Mouse (Mus musculus) forebrain, postnatal 0 days (tissue): ENCODE data around the gene Smad6. TPM values are rescaled to one million over a fixed set of nuclear protein-coding genes. Genes with fewer than 3 reads are reported as not detected.

Experiments
- ATAC-seq: fragments of 200-750 bp; cut with Nextera tagmentation; 2 replicates; pipeline ENCODE4 v1.8.0; 2017; ENCODE audit warnings: mild to moderate bottlenecking, moderate library complexity
- DNase-seq: peaks from one replicate; pipeline ENCODE4 v3.0.0-alpha.2; 2015
- H3K27ac ChIP-seq: fragments of 300-500 bp; sonication (generic); 2 replicates; pipeline ENCODE4 v1.5.1; 2014; ENCODE audit warnings: low read depth, mild to moderate bottlenecking, antibody characterized with exemption, low read length, moderate library complexity, mixed read lengths
- H3K27me3 ChIP-seq: fragments of 300-500 bp; sonication (generic); 2 replicates; pipeline ENCODE4 v1.6.1; 2014; ENCODE audit warnings: mild to moderate bottlenecking, low read length, mixed read lengths; ENCODE audit not compliant: insufficient read depth
- H3K36me3 ChIP-seq: fragments of 300-500 bp; sonication (generic); 2 replicates; pipeline ENCODE4 v1.6.1; 2014; ENCODE audit warnings: mild to moderate bottlenecking, moderate library complexity; ENCODE audit not compliant: insufficient read depth
- H3K4me1 ChIP-seq: fragments of 300-500 bp; sonication (generic); 2 replicates; pipeline ENCODE4 v1.6.1; 2014; ENCODE audit warnings: antibody characterized with exemption; ENCODE audit not compliant: insufficient read depth
- H3K4me2 ChIP-seq: fragments of 300-500 bp; sonication (generic); 2 replicates; pipeline ENCODE4 v1.6.1; 2014; ENCODE audit warnings: low read depth, mild to moderate bottlenecking, moderate library complexity
- H3K4me3 ChIP-seq: fragments of 300-500 bp; sonication (generic); 2 replicates; pipeline ENCODE4 v1.5.1; 2014; ENCODE audit warnings: low read depth, low read length, mixed read lengths
- H3K9ac ChIP-seq: fragments of 300-500 bp; sonication (generic); 2 replicates; pipeline ENCODE4 v1.6.1; 2014; ENCODE audit warnings: mild to moderate bottlenecking
- H3K9me3 ChIP-seq: fragments of 300-500 bp; sonication (generic); 2 replicates; pipeline ENCODE4 v1.6.1; 2016; ENCODE audit warnings: low read length
- CTCF ChIP-seq: sonication (generic); IDR thresholded peaks from 2 replicates; pipeline ENCODE4 v1.5.1; 2016; ENCODE audit warnings: antibody characterized with exemption, control low read depth, low read depth
- WGBS: fragments of 180-500 bp; shearing (Covaris S2); extraction: QIAGEN DNeasy Blood & Tissue Kit; methylation state at CpG from one replicate; pipeline ENCODE4 v1.1.7; 2014; 5-methylcytosine and 5-hydroxymethylcytosine counted together
- polyA plus RNA-seq: library from polyadenylated mRNA; unstranded; fragments of >200 nt; fragmentation: Nextera tagmentation; extraction: Ambion mirVana; gene quantifications from 2 replicates; pipeline ENCODE4 v1.2.1, GENCODE M21; 2015
- total RNA-seq: library from RNA; depleted of rRNA; stranded (reverse); fragments of >200 nt; gene quantifications from 2 replicates; pipeline ENCODE4 v1.2.3, GENCODE M21; 2014

Gene Smad6
- total and polyA plus RNA-seq, 2 experiments from 2014 or later = 1.5 to 7.5 TPM

DNA sequence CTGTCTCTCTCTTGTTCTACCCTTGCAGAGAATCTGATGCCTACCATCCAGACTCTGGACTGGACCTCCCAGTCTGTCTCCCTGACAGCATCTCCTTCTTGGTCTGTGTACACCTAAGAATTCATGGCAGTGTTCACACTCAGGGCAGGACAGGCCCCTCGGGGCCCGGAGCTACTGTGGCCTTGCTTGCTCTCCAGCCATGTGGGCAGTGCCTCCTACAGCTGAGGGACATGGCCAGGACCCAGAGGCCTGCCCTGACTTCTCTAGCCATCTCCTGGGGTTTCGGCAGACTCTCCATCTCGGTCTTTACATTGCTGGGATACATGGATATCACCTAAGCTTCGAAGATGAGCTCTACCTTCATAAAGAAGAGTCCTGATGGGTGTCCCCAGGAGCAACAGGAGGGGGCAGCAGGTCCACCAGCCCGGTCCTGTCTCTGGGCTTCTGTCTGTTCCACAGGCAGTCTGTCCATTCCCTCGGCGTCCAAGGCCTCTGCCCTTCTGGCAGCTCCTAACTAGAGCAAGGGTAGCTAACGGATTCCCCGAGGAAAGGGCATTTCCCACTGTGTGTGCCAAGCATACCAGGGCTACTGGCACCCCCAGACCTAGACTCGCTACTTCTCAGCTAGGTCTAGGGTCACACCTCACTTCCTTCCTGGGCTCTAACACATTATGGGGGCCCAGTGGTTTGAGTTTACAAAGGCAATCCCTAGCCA, 49.1 kb downstream of the Smad6 start:
- Histone ChIP-seq H3K36me3 (no peaks in the 10 kb centered on the region), H3K27ac (no peak overlapping the region), H3K9me3 (no peaks in the 10 kb centered on the region), H3K4me2 (no peak overlapping the region), H3K27me3 (no peaks in the 10 kb centered on the region), H3K9ac (no peak overlapping the region), H3K4me3 (no peak overlapping the region), H3K4me1 (peaks cover 2% of the 10 kb centered on the region; the same call in 1 of the 2 replicates)
- no peak for ATAC-seq
- DNase-seq = no peak
- no peak for TF ChIP-seq CTCF
- WGBS = 93% methylated on average over 11 of the region's 11 CpGs

DNA sequence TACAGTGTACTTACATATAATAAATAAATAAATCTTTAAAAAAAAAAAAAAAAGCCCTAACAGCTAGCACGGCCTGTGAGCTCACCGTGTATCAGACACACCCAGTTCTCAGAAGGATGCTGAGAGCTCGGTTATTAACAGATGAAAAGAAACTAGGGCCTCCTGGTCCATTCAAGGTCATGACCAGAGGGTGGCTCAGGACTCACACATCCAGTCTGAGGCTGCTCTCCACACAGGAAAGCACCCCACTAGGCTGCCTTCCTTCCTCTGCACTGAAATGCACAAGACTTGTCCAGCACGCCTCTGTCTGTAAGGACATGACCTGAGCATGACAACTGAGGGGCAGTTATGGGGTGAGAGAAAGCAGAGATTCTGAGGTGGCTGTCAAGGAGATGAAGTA, 50.3 kb downstream of the Smad6 start:
- H3K9ac ChIP-seq = no peak overlapping the region
- H3K27ac ChIP-seq = no peak overlapping the region
- no peaks in the 10 kb centered on the region for H3K36me3 ChIP-seq
- H3K4me1 ChIP-seq = peaks cover 2% of the 10 kb centered on the region; the same call in 1 of the 2 replicates
- TF ChIP-seq CTCF = no peak
- WGBS = 73% methylated on average over 4 of the region's 4 CpGs
- no peaks in the 10 kb centered on the region for H3K27me3 ChIP-seq
- DNase-seq (no peak), ATAC-seq (no peak)
- no peak overlapping the region for H3K4me2 ChIP-seq
- H3K4me3 ChIP-seq = no peak overlapping the region
- H3K9me3 ChIP-seq = no peaks in the 10 kb centered on the region

DNA sequence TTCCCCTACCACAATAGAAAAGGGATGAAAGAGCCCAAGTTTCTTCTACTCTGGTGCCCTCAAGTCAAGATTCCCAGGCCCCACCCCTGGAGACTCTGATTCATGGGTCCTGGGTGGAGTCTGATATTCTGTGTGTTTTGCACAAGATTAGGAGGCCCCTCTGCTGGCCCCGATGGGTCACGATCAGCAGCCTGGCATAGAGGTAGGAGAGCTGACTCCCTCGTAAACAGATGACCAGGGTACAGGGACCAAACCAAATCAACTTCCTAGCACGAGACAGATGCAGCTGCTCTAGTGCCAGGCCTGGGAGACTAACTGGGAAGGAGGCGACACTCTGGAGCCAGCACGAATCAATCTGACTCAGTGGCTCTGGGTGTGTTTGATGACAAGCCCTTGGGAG, 51.0 kb downstream of the Smad6 start:
- 81% methylated on average over 6 of the region's 6 CpGs for WGBS
- no peak for TF ChIP-seq CTCF
- Histone ChIP-seq H3K4me1 (peaks cover 2% of the 10 kb centered on the region; the same call in 1 of the 2 replicates), H3K4me2 (no peak overlapping the region), H3K4me3 (no peak overlapping the region), H3K27me3 (no peaks in the 10 kb centered on the region), H3K9me3 (no peaks in the 10 kb centered on the region), H3K27ac (no peak overlapping the region), H3K36me3 (no peaks in the 10 kb centered on the region), H3K9ac (no peak overlapping the region)
- DNase-seq (no peak), ATAC-seq (no peak)

DNA sequence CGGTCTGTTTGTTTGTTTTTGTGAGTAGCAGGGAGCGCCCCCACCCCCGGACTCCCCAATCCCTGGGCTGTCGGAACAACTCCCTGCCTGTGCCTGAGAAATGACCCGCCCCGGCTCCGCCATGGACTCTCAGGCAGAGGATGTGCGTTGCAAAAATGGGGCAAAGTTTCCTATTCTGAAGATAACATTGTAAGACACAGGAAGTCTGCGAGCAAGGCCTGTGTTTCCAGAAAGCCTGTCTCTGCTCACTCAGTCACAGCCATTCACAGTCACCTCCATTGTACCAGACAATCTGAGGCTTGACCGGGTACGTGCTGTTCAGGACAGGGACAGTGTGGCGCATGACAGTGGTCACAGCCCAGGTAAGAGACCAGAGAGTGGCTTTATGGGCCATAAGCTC, 51.5 kb downstream of the Smad6 start:
- 82% methylated on average over 12 of the region's 12 CpGs for WGBS
- no peak for DNase-seq
- Histone ChIP-seq H3K36me3 (no peaks in the 10 kb centered on the region), H3K9ac (no peak overlapping the region), H3K4me1 (peaks cover 2% of the 10 kb centered on the region; the same call in 1 of the 2 replicates), H3K27ac (no peak overlapping the region), H3K9me3 (no peaks in the 10 kb centered on the region), H3K4me2 (no peak overlapping the region), H3K4me3 (no peak overlapping the region), H3K27me3 (no peaks in the 10 kb centered on the region)
- ATAC-seq = no peak
- no peak for TF ChIP-seq CTCF

DNA sequence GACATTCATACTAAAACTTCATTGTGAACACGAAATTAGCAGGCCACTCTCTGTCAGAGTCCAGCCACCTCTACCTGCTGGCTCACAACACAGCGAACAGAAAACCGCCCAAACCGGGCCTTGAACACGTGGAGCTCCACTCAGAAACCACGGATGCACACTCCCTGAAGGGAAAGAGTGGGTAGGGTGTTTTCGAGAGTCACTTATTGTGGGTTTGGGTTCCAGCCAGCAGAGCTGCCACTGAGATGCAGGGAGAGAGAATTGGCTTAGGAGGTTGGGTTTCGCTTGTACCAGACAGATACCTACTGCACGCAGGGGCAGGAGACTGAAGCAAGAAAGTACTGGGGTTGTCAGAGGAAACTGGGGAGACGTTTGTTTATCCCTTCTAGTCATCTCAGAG, 52.4 kb downstream of the Smad6 start:
- peaks cover 2% of the 10 kb centered on the region; the same call in 1 of the 2 replicates for H3K4me1 ChIP-seq
- ATAC-seq = no peak
- no peak overlapping the region for H3K4me3 ChIP-seq
- no peaks in the 10 kb centered on the region for H3K36me3 ChIP-seq
- WGBS = 76% methylated on average over 10 of the region's 10 CpGs
- no peaks in the 10 kb centered on the region for H3K27me3 ChIP-seq
- H3K27ac ChIP-seq = no peak overlapping the region
- no peak for DNase-seq
- no peaks in the 10 kb centered on the region for H3K9me3 ChIP-seq
- no peak overlapping the region for H3K9ac ChIP-seq
- no peak overlapping the region for H3K4me2 ChIP-seq
- TF ChIP-seq CTCF = no peak

DNA sequence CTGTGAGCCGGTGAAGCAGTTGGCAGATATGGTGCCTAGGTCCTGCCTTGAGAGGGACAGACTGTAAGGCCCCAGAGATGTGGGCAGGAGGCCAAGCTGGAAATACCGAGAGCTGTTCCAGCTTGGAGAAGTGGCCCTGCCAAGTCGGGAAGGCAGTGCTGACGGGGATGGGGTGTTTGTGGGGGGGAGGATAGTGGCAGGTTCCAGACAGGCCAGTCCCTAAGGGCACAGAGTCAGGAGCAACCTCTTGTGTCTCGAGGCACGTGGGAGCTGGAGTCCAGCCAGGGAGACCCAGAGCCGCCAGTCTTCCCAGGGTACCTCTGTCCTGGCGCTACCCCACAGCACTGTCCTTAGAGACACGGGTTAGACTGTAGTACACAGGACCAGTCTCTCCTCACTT, 53.3 kb downstream of the Smad6 start:
- H3K27me3 ChIP-seq = no peaks in the 10 kb centered on the region
- 22% methylated on average over 9 of the region's 9 CpGs for WGBS
- no peak overlapping the region for H3K4me2 ChIP-seq
- H3K9me3 ChIP-seq = no peaks in the 10 kb centered on the region
- ATAC-seq (peak; percentile 63), DNase-seq (peak; percentile 75)
- no peaks in the 10 kb centered on the region for H3K36me3 ChIP-seq
- no peak overlapping the region for H3K4me3 ChIP-seq
- H3K9ac ChIP-seq = no peak overlapping the region
- no peak for TF ChIP-seq CTCF
- H3K4me1 ChIP-seq = peaks cover 2% of the 10 kb centered on the region; the same call in 1 of the 2 replicates
- no peak overlapping the region for H3K27ac ChIP-seq

DNA sequence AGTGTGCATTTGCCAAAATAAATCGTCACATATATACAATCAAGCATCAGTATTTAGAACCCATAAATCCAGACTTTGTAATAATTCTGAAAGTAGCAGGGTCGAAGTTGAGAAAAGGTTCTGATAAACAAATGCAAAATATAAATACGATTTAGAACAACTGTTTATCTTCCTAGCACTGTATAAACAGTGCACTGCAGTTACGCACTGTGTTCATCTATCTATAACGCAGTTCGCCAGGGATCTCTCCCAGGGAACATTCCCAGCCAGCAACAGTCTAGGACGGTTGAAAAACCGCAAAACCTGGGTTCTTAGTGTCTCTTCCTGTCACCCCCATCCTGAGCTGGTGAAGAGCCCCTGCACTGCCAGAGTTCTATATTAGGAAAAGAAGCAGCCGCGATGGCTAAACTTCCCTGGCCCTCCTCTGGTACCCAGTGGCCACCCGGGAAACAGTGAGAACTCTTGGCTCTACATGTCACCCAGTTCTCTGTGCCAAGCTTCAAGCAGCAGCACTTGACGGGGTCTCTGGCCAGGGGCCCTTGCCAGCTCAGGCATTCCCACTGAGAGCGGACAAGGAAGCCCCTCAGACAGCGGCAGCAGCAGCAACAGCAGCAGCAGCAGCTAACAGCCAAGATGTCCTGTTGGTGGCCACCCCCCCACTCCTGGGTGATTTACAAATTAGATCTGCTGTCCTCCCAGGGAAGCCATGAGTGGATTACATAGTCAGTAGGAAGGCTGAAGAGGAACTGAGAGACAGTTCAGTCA, 54.3 kb downstream of the Smad6 start:
- no peak for TF ChIP-seq CTCF
- Histone ChIP-seq H3K27me3 (no peaks in the 10 kb centered on the region), H3K27ac (no peak overlapping the region), H3K4me1 (no peaks in the 10 kb centered on the region), H3K4me3 (no peak overlapping the region), H3K9me3 (no peaks in the 10 kb centered on the region), H3K9ac (no peak overlapping the region), H3K4me2 (no peak overlapping the region), H3K36me3 (no peaks in the 10 kb centered on the region)
- peak; percentile 65; the same call in 1 of the 2 replicates for ATAC-seq
- DNase-seq = no peak
- 48% methylated on average over 14 of the region's 14 CpGs for WGBS
